23 mouse cellular contexts compared by ENCODE assay signal in the genomic region with DNA sequence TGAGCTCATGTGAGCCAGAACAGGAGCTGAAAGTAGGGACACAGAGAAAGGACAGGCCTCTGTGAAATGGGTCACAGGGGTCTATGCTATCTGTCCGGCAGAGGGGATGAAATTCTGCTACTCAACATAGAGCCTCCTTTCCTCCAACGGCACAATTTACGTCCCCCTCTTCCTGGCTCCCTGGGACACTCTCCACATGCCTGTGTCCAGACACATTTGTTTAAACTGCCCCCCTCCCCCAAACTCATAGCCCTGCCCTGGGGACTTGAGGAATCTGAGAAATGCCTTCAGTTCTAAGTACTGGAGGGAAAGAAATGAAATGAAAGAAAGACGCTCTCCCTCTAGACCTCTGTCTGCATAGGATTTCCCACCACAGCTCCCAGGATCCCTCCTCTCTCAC. TPM values are rescaled to one million over a fixed set of nuclear protein-coding genes. Genes with fewer than 3 reads are reported as not detected.
DNase-seq lines count a peak whose midpoint lies in the region; ATAC-seq lines count a peak whose summit lies in the region.
"Had no signal": no experiment of that assay in that cellular context is flagged by ENCODE, and none has a peak within 500 bp of the region (broad histone marks: within the 10 kb centered on the region; RNA-seq: fewer than 3 reads in every experiment).

No protein-coding gene starts in this region.

- DNase-seq in heart, adult 11 months = peak; percentile 91
- no peak for DNase-seq in heart, postnatal 10 days
- no peak for DNase-seq in kidney, adult 18-20 months
- no peak for DNase-seq in lung, adult 18-20 months
- peak; percentile 40 to 58 for DNase-seq in kidney, postnatal 4 days
- no peak for DNase-seq in thymus, postnatal 0 days (ENCODE audit: low spot score)
- DNase-seq: adrenal gland, postnatal 25 days; cerebellum, adult 9-11 months; gastrocnemius, postnatal 14 days; heart, adult 18-20 months; layer of hippocampus, postnatal 36 days; thymus, adult 18-20 months; thymus, postnatal 4 days had no signal

- no peaks in the 10 kb centered on the region for H3K27me3 ChIP-seq in kidney, embryonic 16.5 days (ENCODE audit: insufficient read depth, low read length)
- H3K27me3 ChIP-seq in lung, embryonic 16.5 days (ENCODE audit: control insufficient read depth, insufficient read depth, low read depth, low read length) = no peaks in the 10 kb centered on the region
- H3K27me3 ChIP-seq: embryonic facial prominence, embryonic 15.5 days; forebrain, embryonic 15.5 days; heart, embryonic 13.5 days; hindbrain, embryonic 13.5 days; midbrain, embryonic 13.5 days; stomach, embryonic 15.5 days had no signal

- H3K9me3 ChIP-seq in kidney, embryonic 16.5 days (ENCODE audit: low read length) = no peaks in the 10 kb centered on the region
- no peaks in the 10 kb centered on the region for H3K9me3 ChIP-seq in lung, embryonic 16.5 days (ENCODE audit: control insufficient read depth, low read length)
- H3K9me3 ChIP-seq: embryonic facial prominence, embryonic 15.5 days; forebrain, embryonic 15.5 days; hindbrain, embryonic 13.5 days; midbrain, embryonic 13.5 days; stomach, embryonic 15.5 days had no signal

- peaks cover 4% of the 10 kb centered on the region; the same call in 1 of the 2 replicates for H3K4me1 ChIP-seq in kidney, embryonic 16.5 days (ENCODE audit: insufficient read depth, low read length)
- peaks cover 30% of the 10 kb centered on the region for H3K4me1 ChIP-seq in lung, embryonic 16.5 days (replicated peaks; ENCODE audit: control insufficient read depth, insufficient read depth, low read length)

- H3K27ac ChIP-seq in kidney, embryonic 16.5 days (ENCODE audit: low read length) = peak overlapping the region; percentile 65; the same call in 1 of the 2 replicates
- peak overlapping the region; percentile 63 for H3K27ac ChIP-seq in lung, embryonic 16.5 days (ENCODE audit: low read length)
- H3K27ac ChIP-seq: embryonic facial prominence, embryonic 15.5 days; forebrain, embryonic 15.5 days; heart, embryonic 13.5 days; hindbrain, embryonic 13.5 days; layer of hippocampus, adult 2 months; midbrain, embryonic 13.5 days; stomach, embryonic 15.5 days had no signal

- 46% methylated on average over 4 of the region's 4 CpGs for WGBS in kidney, embryonic 16.5 days
- WGBS in lung, embryonic 16.5 days = 17% methylated on average over 4 of the region's 4 CpGs

- H3K4me3 ChIP-seq in kidney, embryonic 16.5 days (ENCODE audit: low read length) = no peak overlapping the region
- H3K4me3 ChIP-seq in lung, embryonic 16.5 days (ENCODE audit: low read length) = no peak overlapping the region
- H3K4me3 ChIP-seq: embryonic facial prominence, embryonic 15.5 days; forebrain, embryonic 15.5 days; heart, embryonic 13.5 days; hindbrain, embryonic 13.5 days; layer of hippocampus, adult 2 months; midbrain, embryonic 13.5 days; stomach, embryonic 15.5 days had no signal

- H3K9ac ChIP-seq in kidney, embryonic 16.5 days (replicated peaks; ENCODE audit: low read length) = no peak overlapping the region
- no peak overlapping the region for H3K9ac ChIP-seq in lung, embryonic 16.5 days (ENCODE audit: low read length)
- H3K9ac ChIP-seq: embryonic facial prominence, embryonic 15.5 days; forebrain, embryonic 15.5 days; heart, embryonic 13.5 days; hindbrain, embryonic 13.5 days; midbrain, embryonic 13.5 days; stomach, embryonic 15.5 days had no signal

- peak; percentile 83 for ATAC-seq in kidney, embryonic 16.5 days (ENCODE audit: low FRiP score, low TSS enrichment)
- ATAC-seq in lung, embryonic 16.5 days (ENCODE audit: low read depth) = peak; percentile 65
- ATAC-seq: forebrain, embryonic 15.5 days; midbrain, embryonic 13.5 days had no signal

- intact Hi-C loops in heart, postnatal 10 days (cut with DNase I) = no loop called here

- H3K4me2 ChIP-seq in kidney, embryonic 16.5 days (replicated peaks; ENCODE audit: low read depth, low read length) = no peak overlapping the region
- no peak overlapping the region for H3K4me2 ChIP-seq in lung, embryonic 16.5 days (ENCODE audit: low read depth, low read length)
- H3K4me2 ChIP-seq: embryonic facial prominence, embryonic 15.5 days; forebrain, embryonic 15.5 days; heart, embryonic 13.5 days; hindbrain, embryonic 13.5 days; midbrain, embryonic 13.5 days; stomach, embryonic 15.5 days had no signal

- H3K36me3 ChIP-seq in kidney, embryonic 16.5 days (ENCODE audit: insufficient read depth, low read length) = no peaks in the 10 kb centered on the region
- no peaks in the 10 kb centered on the region for H3K36me3 ChIP-seq in lung, embryonic 16.5 days (ENCODE audit: control insufficient read depth, insufficient read depth, low read length)
- H3K36me3 ChIP-seq: embryonic facial prominence, embryonic 15.5 days; forebrain, embryonic 15.5 days; hindbrain, embryonic 13.5 days; midbrain, embryonic 13.5 days; stomach, embryonic 15.5 days had no signal

RNA-seq across cellular contexts. Expression of gene Daam2, which starts 48.5 kb away (rescaled TPM):
- 10 to 100 TPM; 14.2 to 16.3 TPM for total RNA-seq in heart, postnatal 10 days (2021)
- 6.7 and 8.1 TPM in 2 replicates for polyA plus RNA-seq in kidney, embryonic 16.5 days (2015; fragmentation: Nextera tagmentation; extraction: Ambion mirVana)
- polyA plus RNA-seq in lung, embryonic 16.5 days (2015; fragmentation: Nextera tagmentation; extraction: Ambion mirVana) = 16.8 and 16.9 TPM in 2 replicates
- 0.18 and 0.30 TPM in 2 replicates for polyA plus RNA-seq in thymus, postnatal 0 days (2015; fragmentation: Nextera tagmentation; extraction: Ambion mirVana)
- total RNA-seq: neutrophil, adult 5-6 weeks had no signal

Comparison
In these comparisons a context has a peak if more than half of its experiments do, and no peak if none do; other contexts are left out.
1. DNase-seq: peak in heart, adult 11 months (single experiment) and kidney, postnatal 4 days (2 of 2); none in heart, postnatal 10 days (0 of 2), kidney, adult 18-20 months (single experiment), lung, adult 18-20 months (0 of 2) and thymus, postnatal 0 days (single experiment).